Mouse (Mus musculus): Measurements from ENCODE around the gene Prn.

Prn gene

DNA sequence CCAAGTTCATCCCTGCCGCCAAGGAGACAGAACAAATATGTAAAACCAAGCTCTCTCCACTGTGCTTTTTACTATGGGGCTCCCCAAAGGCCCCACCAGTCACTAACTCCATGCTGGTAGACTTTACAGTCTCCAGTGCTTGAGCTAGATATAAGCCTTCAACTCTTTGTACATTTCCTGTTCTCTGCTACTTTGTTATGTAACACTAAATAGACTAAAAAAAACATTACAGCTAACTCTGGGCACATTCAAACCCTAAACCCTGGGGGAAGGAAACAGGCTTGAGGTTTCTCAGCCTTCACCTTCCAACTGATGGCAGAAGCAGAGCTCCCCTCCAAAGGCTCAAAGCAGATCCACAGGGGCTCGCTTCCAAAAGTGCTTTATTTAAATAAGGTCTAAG lies 82.7 kb downstream of the Prn start:
- in situ Hi-C loops (cut with MboI, MseI), result no loop called here

DNA sequence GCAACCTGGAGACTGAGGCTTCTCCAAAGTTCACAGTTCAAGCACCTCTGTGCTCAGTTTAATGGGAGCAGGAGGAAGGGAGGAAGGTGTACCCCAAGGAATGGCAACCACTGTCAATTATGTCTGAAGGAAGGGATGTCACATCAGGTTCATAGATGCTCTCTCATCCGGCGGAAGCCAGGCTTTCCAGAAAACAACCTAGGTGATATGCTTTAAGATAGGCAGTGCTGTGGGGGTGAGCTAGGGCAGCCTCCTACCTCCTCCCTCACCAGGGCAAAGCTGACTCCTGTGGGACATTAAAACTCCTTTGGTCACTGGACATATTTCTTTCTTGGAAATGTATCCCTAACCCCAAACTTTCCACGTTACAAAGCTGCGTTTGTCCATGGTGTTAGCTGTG lies 83.4 kb downstream of the Prn start:
- in situ Hi-C loops (cut with MboI, MseI), result no loop called here

DNA sequence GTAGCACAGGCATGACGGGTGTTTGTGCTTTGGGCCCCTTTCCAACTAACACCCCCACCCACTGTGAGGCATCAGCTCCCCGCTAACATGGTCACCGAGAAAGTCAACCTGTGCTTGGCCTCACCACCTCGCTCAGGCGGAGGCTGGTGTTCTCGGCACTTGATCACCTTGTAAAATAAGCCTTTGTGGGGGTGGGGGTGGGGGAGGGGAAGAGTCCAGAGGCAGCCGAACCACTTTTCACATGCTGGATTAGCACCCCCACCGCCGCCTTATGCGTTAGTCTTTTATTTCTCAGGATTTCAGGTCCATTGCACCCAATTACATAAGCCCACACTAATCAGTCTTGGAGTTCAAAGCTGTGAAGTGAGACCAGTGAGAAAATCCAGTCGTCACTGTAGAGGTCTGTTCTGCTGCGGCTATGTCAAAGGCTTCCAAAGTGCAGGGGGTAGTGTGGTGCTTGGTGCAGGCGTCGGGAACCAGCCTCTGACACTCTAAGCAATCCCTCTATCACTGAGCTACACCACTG lies 83.9 kb downstream of the Prn start:
- in situ Hi-C loops (cut with MboI, MseI), result no loop called here

DNA sequence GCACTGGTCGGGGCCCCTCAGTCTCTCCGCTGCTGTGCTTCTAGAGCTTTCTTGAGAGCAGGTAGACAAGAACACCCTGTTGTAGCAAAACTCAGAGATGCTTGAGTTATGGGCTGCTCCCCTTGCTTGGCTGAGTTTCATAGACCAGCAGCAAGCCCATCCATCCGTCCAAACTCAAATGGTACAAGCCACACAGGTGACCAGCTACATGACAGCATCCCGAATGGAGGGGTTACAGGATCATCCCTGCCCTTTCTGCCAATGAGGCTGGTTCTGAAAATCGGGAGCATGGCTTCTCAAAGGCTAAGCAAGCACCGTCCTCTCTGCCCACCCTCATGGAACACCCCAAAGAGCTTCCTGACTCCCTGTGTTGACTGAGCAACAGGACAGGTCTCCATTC lies 85.2 kb downstream of the Prn start:
- in situ Hi-C loops (cut with MboI, MseI), result no loop called here

DNA sequence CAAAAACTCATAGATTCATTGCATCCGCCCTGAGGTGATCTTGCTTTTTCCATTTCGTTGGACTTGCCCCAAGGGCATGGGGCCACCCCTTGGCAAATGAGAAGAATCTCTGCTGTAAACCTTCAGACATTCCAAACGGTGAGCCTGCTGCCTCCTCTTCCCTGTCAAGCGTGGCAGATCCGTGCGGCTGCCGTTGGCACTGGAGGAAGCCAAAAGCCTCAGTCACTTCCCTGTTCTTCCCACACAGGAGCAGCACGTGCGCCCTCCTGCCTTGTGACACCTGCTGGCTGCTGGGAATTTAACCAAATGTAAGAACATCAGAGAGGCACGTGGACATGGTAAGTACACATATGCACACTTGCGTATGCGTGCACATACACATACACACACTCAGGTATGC lies 86.0 kb downstream of the Prn start:
- in situ Hi-C loops (cut with MboI, MseI), result no loop called here

DNA sequence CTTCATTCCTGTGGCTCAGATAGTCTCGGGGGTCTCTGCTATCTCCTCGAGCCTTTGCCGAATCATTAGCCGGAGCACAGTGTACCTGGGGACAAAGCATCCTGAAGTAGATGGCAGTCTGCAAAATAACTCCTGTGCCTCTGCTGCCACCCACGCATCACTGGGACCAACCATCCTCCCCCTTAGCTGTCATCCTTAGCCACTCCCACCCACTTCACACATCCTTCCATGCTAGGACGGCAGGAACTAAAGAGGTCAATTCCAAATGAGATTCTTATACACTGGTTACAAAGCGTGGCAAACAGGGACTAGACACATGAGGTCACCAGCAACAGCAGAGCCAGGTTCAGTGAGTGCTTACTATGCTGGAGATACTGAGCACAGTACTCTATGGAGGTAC lies 86.6 kb downstream of the Prn start:
- in situ Hi-C loops (cut with MboI, MseI), result no loop called here

DNA sequence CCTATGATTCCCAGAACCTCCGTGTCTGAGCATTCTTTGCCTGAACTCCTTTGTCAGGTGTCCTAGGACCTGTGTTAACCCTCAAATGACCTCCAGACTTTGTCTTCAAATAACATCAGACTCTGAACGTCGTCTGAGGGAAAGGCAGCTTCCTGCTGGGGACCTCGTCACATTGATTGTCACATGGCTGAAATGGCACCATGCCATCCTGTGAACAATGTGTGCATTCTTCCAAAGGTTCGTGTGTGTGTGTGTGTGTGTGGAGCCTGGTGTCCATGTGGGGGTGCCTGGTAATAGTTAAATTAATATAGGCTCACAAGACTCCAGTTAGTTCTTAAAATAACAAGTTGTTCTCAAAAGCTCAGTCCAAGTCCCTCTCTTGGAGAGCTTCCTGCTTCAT lies 87.6 kb downstream of the Prn start:
- in situ Hi-C loops (cut with MboI, MseI), result no loop called here

DNA sequence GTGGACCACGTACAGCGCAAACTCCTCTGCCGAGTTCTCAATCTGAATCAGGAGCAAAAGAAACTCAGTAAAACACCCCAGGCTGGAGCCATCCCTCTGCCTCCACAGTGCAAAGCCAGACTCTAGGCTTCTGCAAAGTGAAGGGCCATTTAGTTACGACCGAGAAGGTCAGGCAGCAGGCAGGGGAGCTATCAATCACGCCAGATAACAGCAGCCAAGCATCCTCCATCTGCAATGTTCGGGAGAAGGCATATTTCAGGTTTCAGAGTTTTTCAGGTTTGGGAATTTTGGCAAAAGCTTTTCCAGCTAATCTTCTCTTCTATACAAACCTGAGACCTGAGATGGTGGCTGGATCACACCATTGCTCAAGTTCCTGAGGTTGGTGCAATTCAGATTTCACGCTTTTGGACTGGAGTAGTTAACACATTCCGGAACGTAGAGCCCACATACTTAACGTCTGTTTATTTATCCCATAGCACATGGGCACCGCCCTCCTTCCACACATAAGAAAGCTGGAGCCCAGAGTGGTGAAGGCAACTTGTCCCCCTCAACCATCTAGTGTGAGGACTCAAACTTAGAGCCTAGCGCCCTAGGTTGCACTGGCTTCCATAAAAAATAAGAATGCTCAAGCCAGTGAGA lies 92.1 kb downstream of the Prn start:
- in situ Hi-C loops (cut with MboI, MseI), result loop anchor here (25.0 kb wide), 1 partner anchor 1365 kb away; the partner anchor contains the start of genes Fastkd5, Lzts3 and Ubox5

DNA sequence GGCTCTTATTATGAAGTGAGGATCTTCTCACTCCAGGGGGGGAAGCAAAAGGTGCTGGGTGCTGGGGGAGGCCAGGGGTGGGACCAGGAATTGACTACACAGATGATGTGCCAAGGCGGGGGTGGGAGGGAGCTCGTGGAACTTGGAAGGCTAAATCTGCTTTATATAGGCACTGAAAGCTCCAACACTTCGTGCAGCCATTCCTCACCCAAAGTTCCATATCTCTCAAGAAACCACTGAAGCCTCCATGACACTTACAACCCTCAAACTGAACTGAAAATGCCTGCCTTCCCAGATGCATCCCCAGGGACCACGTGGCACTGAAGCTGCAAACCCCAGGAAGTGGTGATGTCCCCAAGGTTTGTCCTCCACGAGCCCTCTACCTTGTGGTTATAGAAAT lies 94.2 kb downstream of the Prn start:
- in situ Hi-C loops (cut with MboI, MseI), result loop anchor here (25.0 kb wide), 1 partner anchor 1367 kb away; the partner anchor contains the start of genes Fastkd5, Lzts3 and Ubox5

DNA sequence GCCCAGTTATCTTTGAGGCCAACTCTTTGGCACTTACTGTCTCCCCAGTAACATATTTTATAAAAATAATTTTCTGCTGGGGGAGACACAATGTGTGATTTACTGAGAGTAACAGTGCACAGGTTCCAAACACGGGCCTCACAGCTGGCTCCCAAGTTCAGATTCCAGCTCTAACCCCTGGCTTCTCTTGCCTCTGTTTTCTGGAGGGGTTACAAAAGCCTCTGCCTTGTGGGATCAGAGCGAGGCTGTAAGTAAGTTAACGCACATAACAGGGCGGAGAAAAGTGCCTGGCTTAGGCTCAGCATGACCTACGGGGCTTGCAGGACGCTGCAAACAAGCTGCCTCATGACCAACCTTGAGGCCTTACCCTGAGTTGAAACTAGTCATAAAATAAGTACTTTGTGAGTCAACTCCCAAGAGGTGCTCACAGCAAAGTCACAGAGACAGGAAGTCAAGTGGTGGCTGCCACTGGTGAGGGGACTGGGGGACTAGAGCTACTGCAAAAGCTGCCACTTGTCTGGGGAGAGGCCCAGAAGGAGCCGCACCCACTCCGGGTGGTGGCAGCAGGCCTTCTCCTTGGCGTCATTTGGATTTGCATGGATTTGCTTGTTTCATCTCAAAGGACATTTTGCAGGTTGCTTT lies 94.9 kb downstream of the Prn start:
- in situ Hi-C loops (cut with MboI, MseI), result loop anchor here (25.0 kb wide), 1 partner anchor 1367 kb away; the partner anchor contains the start of genes Fastkd5, Lzts3 and Ubox5

DNA sequence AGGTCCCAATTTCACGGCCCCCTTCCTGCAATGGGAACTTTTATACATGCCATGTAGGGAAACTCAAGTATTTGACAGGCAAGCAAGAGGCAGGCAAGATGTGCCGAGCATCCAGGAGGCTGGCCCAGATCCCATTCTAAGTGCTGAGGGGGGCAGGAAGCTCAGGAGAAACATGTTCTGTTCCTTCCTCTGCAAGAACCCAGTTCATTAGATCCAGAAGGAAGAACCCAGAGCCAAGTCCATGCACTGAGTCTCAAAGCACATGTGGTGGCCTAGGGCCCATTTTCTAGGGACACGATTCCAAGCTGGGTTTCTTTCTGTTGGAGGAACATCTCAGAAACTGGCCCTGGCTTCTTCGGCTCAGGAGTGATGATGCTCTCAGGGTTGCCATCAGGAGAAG lies 95.7 kb downstream of the Prn start:
- in situ Hi-C loops (cut with MboI, MseI), result loop anchor here (25.0 kb wide), 1 partner anchor 1368 kb away; the partner anchor contains the start of genes Fastkd5, Lzts3 and Ubox5

Data from T-helper 1 cell (primary cell).